Mouse (Mus musculus) bone marrow macrophage, adult 2 months (primary cell): ENCODE measurements at regions not wholly inside any gene's neighbourhood (a gene's known extent, or its start where the extent isn't known, plus 50 kb on each side); places are given as distances from the start of the nearest gene placed in this dataset.

Source experiments
- H3K27ac ChIP-seq: 2 replicates; pipeline ENCODE4 v1.5.1; 2012; ENCODE audit warnings: low read depth, low read length; ENCODE audit not compliant: insufficient read depth
- H3K4me1 ChIP-seq: 2 replicates; pipeline ENCODE4 v1.6.1; 2012; ENCODE audit warnings: low read length; ENCODE audit not compliant: control insufficient read depth, insufficient read depth
- H3K4me3 ChIP-seq: 2 replicates; pipeline ENCODE4 v1.5.1; 2012; ENCODE audit warnings: mild to moderate bottlenecking, low read length, moderate library complexity; ENCODE audit not compliant: insufficient read depth
- CTCF ChIP-seq: IDR thresholded peaks from 2 replicates; pipeline ENCODE4 v1.5.1; 2012; ENCODE audit warnings: low read depth, mild to moderate bottlenecking, low read length, moderate library complexity
- POLR2A ChIP-seq: IDR thresholded peaks from 2 replicates; pipeline ENCODE4 v1.6.1; 2012; ENCODE audit warnings: mild to moderate bottlenecking, low read depth, low read length, borderline replicate concordance

GRCm38 (mm10) chr1:92754793-92755488 is 76.5 kb upstream of the Gpc1 start:
- TF ChIP-seq CTCF: no peak
- TF ChIP-seq POLR2A: no peak
- Histone ChIP-seq H3K4me1 (peaks cover 22% of the 10 kb centered on the region), H3K4me3 (no peak overlapping the region), H3K27ac (no peak overlapping the region)

GRCm38 (mm10) chr1:92751700-92752136 is 79.7 kb upstream of the Gpc1 start:
- no peak for TF ChIP-seq CTCF
- no peak for TF ChIP-seq POLR2A
- H3K27ac ChIP-seq: no peak overlapping the region
- peaks cover 22% of the 10 kb centered on the region for H3K4me1 ChIP-seq
- no peak overlapping the region for H3K4me3 ChIP-seq

GRCm38 (mm10) chr1:92749475-92749874 is 82.0 kb upstream of the Gpc1 start:
- Histone ChIP-seq H3K4me3 (no peak overlapping the region), H3K27ac (no peak overlapping the region), H3K4me1 (peaks cover 12% of the 10 kb centered on the region)
- TF ChIP-seq CTCF: no peak
- no peak for TF ChIP-seq POLR2A

GRCm38 (mm10) chr1:92745284-92745683 is 86.2 kb upstream of the Gpc1 start:
- no peak overlapping the region for H3K27ac ChIP-seq
- TF ChIP-seq CTCF (no peak), POLR2A (no peak)

GRCm38 (mm10) chr1:92744528-92745241 is 86.8 kb upstream of the Gpc1 start:
- TF ChIP-seq CTCF (no peak), POLR2A (no peak)
- H3K4me1 ChIP-seq: peaks cover 18% of the 10 kb centered on the region

More at GRCm38 (mm10) chr1:92745284-92745683, 86.2 kb upstream of the Gpc1 start:
- Histone ChIP-seq H3K4me1 (peaks cover 18% of the 10 kb centered on the region), H3K4me3 (no peak overlapping the region)

GRCm38 (mm10) chr1:92742881-92743621 is 88.4 kb upstream of the Gpc1 start:
- Histone ChIP-seq H3K4me1 (peaks cover 18% of the 10 kb centered on the region), H3K27ac (no peak overlapping the region), H3K4me3 (no peak overlapping the region)
- no peak for TF ChIP-seq CTCF

More at GRCm38 (mm10) chr1:92744528-92745241, 86.8 kb upstream of the Gpc1 start:
- no peak overlapping the region for H3K4me3 ChIP-seq
- no peak overlapping the region for H3K27ac ChIP-seq

- no peak for TF ChIP-seq POLR2A
- TF ChIP-seq CTCF: no peak
- H3K4me3 ChIP-seq: no peak overlapping the region
- H3K4me1 ChIP-seq: peaks cover 18% of the 10 kb centered on the region
- peak overlapping the region; percentile 5; the same call in 1 of the 2 replicates for H3K27ac ChIP-seq
Measured at GRCm38 (mm10) chr1:92742300-92742699, 89.1 kb upstream of the Gpc1 start.

- Histone ChIP-seq H3K4me1 (peaks cover 18% of the 10 kb centered on the region), H3K4me3 (no peak overlapping the region), H3K27ac (no peak overlapping the region)
- no peak for TF ChIP-seq POLR2A
- TF ChIP-seq CTCF: no peak
Measured at GRCm38 (mm10) chr1:92741047-92741446, 90.4 kb upstream of the Gpc1 start.

GRCm38 (mm10) chr1:92737600-92738197 is 89.1 kb upstream of the Otos start:
- TF ChIP-seq POLR2A: no peak
- TF ChIP-seq CTCF: no peak
- Histone ChIP-seq H3K27ac (no peak overlapping the region), H3K4me3 (no peak overlapping the region), H3K4me1 (peaks cover 15% of the 10 kb centered on the region)

- Histone ChIP-seq H3K4me3 (no peak overlapping the region), H3K27ac (no peak overlapping the region), H3K4me1 (peaks cover 3% of the 10 kb centered on the region)
- no peak for TF ChIP-seq CTCF
- TF ChIP-seq POLR2A: no peak
Measured at GRCm38 (mm10) chr1:92736411-92736810, 87.8 kb upstream of the Otos start.
